Mouse (Mus musculus) kidney, embryonic 14.5 days (tissue): Measurements from ENCODE around the gene Rb1. TPM values are rescaled to one million over a fixed set of nuclear protein-coding genes. Genes with fewer than 3 reads are reported as not detected.
A peak's percentile ranks its signal among the peaks of the same experiment; 100 is the strongest.

Source experiments
- ATAC-seq: fragments of 200-750 bp; cut with Nextera tagmentation; 2 replicates; pipeline ENCODE4 v1.8.0; 2017; ENCODE audit warnings: moderate number of reproducible peaks, mild to moderate bottlenecking, moderate TSS enrichment, moderate library complexity; ENCODE audit not compliant: low FRiP score, low TSS enrichment
- H3K27ac ChIP-seq: fragments of 300-500 bp; sonication (generic); 2 replicates; pipeline ENCODE4 v1.5.1; 2014; ENCODE audit warnings: low read depth, mild to moderate bottlenecking, low read length, moderate library complexity, mixed read lengths
- H3K27me3 ChIP-seq: fragments of 300-500 bp; sonication (generic); 2 replicates; pipeline ENCODE4 v1.6.1; 2014; ENCODE audit warnings: mild to moderate bottlenecking, low read length; ENCODE audit not compliant: control insufficient read depth, insufficient read depth
- H3K36me3 ChIP-seq: fragments of 300-500 bp; sonication (generic); 2 replicates; pipeline ENCODE4 v1.6.1; 2014; ENCODE audit warnings: low read length, mixed read lengths; ENCODE audit not compliant: control insufficient read depth, insufficient read depth
- H3K4me1 ChIP-seq: fragments of 300-500 bp; sonication (generic); 2 replicates; pipeline ENCODE4 v1.6.1; 2014; ENCODE audit warnings: low read length, mixed read lengths; ENCODE audit not compliant: control insufficient read depth, insufficient read depth
- H3K4me2 ChIP-seq: fragments of 300-500 bp; sonication (generic); replicated peaks from 2 replicates; pipeline ENCODE4 v1.6.1; 2014; ENCODE audit warnings: low read depth, mild to moderate bottlenecking, low read length
- H3K4me3 ChIP-seq: fragments of 300-500 bp; sonication (generic); 2 replicates; pipeline ENCODE4 v1.5.1; 2014; ENCODE audit warnings: mild to moderate bottlenecking, low read length
- H3K9ac ChIP-seq: fragments of 300-500 bp; sonication (generic); 2 replicates; pipeline ENCODE4 v1.6.1; 2014; ENCODE audit warnings: low read depth, mild to moderate bottlenecking, low read length, moderate library complexity
- H3K9me3 ChIP-seq: fragments of 300-500 bp; sonication (generic); 2 replicates; pipeline ENCODE4 v1.6.1; 2016; ENCODE audit warnings: low read length; ENCODE audit not compliant: control insufficient read depth
- WGBS: fragments of 180-500 bp; shearing (Covaris S2); extraction: QIAGEN DNeasy Blood & Tissue Kit; methylation state at CpG from one replicate; pipeline ENCODE4 v1.1.7; 2014; 5-methylcytosine and 5-hydroxymethylcytosine counted together
- polyA plus RNA-seq: library from polyadenylated mRNA; unstranded; fragments of >200 nt; fragmentation: Nextera tagmentation; extraction: Ambion mirVana; gene quantifications from 2 replicates; pipeline ENCODE4 v1.2.1, GENCODE M21; 2014

Rb1 gene
- polyA plus RNA-seq, 1 experiment from 2014 or later, result 29.9 TPM

DNA sequence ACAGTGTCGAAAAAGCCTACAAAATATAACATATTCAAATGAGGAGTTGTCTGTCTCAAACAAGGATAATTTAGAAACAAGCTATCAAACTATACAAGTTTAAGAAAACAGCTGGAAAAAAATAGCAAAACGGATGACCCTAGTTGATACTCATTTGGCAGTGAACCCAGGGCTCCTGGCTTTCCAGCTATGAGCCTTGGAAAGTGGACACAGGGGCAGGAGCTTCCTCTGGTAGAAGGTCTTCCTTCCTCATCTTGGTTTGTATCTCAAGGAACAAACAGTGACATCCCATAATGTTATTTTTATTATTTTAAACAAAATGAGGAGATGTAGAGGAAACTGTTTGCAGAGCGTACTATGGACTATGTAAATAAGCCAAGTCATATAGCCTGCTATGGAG, 177.5 kb downstream of the Rb1 start:
- no peak for ATAC-seq
- no peak overlapping the region for H3K27ac ChIP-seq
- H3K4me3 ChIP-seq, result no peak overlapping the region
- no peaks in the 10 kb centered on the region; the same call in 1 of the 2 replicates for H3K9me3 ChIP-seq
- 90% methylated on average over 3 of the region's 3 CpGs for WGBS
- H3K9ac ChIP-seq, result no peak overlapping the region
- H3K4me1 ChIP-seq, result 0 out of 2 replicates have a peak, but pooled peaks cover 5% of the 10 kb centered on the region
- H3K27me3 ChIP-seq, result no peaks in the 10 kb centered on the region
- peaks cover 9% of the 10 kb centered on the region; the same call in 1 of the 2 replicates for H3K36me3 ChIP-seq
- no peak overlapping the region for H3K4me2 ChIP-seq

DNA sequence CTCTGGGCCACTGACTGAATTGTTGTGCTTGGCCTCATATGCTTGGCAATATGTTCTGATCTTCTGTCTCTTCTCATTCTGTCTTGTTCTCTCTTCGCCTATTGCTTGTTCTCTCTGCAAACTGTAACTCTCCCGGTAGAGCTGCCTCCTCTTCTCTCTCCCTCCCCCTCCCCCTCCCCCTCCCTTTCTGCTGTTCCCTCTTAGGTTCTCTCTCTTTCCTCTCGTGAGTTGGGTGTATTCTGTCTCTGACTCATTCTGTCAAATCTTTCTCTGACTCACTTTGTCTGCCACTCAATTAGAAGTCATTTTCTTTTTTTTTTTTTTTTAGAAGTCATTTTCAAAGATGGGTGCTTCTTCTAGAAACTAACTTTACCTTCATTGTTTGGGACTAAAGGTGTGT, 178.9 kb downstream of the Rb1 start:
- H3K36me3 ChIP-seq, result peaks cover 5% of the 10 kb centered on the region; the same call in 1 of the 2 replicates
- no peak overlapping the region for H3K4me2 ChIP-seq
- H3K27ac ChIP-seq, result no peak overlapping the region
- no peaks in the 10 kb centered on the region for H3K27me3 ChIP-seq
- no peak for ATAC-seq
- H3K9me3 ChIP-seq, result no peaks in the 10 kb centered on the region; the same call in 1 of the 2 replicates
- H3K4me1 ChIP-seq, result 0 out of 2 replicates have a peak, but pooled peaks cover 5% of the 10 kb centered on the region
- H3K9ac ChIP-seq, result no peak overlapping the region
- no peak overlapping the region for H3K4me3 ChIP-seq
- WGBS, result 67% methylated on average over 3 of the region's 3 CpGs

DNA sequence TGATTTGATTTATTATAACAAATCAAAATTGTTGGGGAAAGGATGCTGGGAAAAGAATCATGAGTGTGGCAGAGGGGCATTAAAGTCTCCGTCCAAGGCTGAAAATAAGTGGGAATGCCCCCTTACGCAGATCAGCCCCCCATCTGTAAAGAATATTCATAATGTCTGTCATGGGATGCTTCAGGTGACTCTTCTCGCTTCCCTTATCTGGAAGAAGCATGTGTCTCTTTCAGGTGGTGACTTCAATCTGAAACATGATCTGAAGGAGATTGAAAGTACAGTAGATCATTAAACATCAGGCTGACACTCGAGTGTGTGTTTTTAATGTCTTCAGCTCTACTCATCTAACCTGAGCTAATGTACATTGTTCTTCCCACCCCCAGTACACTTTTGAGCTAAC, 180.1 kb downstream of the Rb1 start:
- Histone ChIP-seq H3K27ac (no peak overlapping the region), H3K4me2 (no peak overlapping the region), H3K4me3 (no peak overlapping the region), H3K27me3 (no peaks in the 10 kb centered on the region), H3K9ac (no peak overlapping the region), H3K36me3 (peaks cover 2% of the 10 kb centered on the region; the same call in 1 of the 2 replicates), H3K4me1 (0 out of 2 replicates have a peak, but pooled peaks cover 5% of the 10 kb centered on the region), H3K9me3 (no peaks in the 10 kb centered on the region; the same call in 1 of the 2 replicates)
- WGBS, result 86% methylated on average over 4 of the region's 4 CpGs
- ATAC-seq, result no peak

DNA sequence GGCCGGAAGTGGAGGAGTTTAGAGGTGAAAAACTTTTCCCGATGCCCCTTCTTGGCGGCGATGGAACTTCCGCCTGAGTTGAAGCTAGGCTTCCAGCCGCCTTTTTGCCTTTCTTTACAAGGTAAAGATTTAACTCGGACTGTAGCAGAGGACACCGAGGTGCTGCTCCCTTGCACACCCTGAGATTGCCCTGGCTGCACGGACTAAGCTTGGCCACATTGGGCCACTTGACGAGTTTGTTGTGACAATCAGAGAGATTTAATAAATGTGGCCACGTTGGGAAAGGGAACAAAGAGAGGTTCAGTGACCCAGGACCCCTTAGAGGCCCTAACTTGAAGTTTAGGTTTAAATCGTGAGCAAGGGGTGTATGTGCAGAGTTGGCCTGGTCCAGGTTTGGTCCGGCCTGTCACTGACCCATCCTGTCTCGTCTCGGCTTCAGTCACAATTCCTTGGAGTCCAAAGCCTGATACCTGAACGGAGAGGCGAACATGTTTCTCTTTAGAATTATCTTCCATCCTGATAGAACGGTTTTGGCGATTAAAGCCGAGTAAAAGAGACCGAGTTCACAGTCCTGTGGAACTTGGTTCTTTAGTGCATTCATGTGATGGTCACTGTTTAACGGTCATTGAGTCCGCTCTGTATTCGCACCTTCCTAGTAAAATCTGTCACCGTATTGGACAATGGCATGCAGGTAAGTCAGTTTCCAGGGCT, 181.8 kb downstream of the Rb1 start:
- Histone ChIP-seq H3K36me3 (peaks cover 2% of the 10 kb centered on the region; the same call in 1 of the 2 replicates), H3K4me2 (peak overlapping the region; percentile 62), H3K27me3 (no peaks in the 10 kb centered on the region), H3K27ac (peak overlapping the region; percentile 100), H3K4me1 (0 out of 2 replicates have a peak, but pooled peaks cover 5% of the 10 kb centered on the region), H3K4me3 (peak overlapping the region; percentile 69), H3K9me3 (no peaks in the 10 kb centered on the region; the same call in 1 of the 2 replicates), H3K9ac (peak overlapping the region; percentile 94)
- ATAC-seq, result peak; percentile 9
- 33% methylated on average over 25 of the region's 25 CpGs for WGBS

DNA sequence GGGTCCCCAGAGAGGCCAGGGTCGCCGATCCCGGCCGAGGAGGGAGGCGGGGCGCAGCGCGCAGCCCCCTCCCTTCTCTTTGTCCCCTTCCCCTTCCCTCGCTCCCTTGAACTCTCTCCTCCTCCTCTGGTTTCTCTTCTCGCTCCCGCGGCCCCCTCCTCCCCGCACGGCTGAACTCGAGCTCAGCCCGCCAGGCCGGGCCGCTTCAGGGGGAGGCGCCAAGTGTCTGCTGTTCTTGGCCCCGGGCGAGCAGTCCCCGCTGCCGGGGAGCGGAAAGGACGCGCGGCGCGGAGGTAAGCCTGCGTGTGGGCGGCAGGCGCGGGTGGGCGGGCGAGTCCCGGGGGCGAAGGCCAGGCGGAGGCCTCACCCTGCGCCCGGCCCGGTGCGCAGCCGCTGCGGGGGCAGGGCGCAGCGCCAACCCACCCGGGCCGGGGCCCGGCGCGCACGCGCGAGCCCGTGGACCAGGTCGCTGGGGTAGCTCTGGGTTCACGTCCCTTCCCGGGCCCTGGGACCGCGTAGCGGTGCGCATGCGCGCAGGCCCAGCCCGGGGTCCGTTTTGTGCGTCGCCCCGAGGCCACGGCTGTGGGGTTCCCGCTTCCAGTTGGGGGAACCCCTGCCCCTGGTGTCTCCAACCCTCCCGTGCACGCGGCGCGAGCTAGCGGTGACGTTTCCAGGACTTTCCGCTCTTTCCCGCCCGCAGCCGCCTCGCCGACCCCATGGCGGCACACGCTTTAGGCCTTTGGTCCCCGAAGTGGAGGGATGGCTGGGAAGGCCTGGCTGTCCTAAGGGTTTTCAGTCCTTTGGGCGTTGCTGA, 182.5 kb downstream of the Rb1 start:
- H3K4me3 ChIP-seq, result peak overlapping the region; percentile 69
- peak overlapping the region; percentile 62 for H3K4me2 ChIP-seq
- peaks cover 2% of the 10 kb centered on the region; the same call in 1 of the 2 replicates for H3K36me3 ChIP-seq
- H3K4me1 ChIP-seq, result 0 out of 2 replicates have a peak, but pooled peaks cover 5% of the 10 kb centered on the region
- under 1% methylated on average over 52 of the region's 88 CpGs for WGBS
- no peaks in the 10 kb centered on the region for H3K27me3 ChIP-seq
- peak overlapping the region; percentile 94 for H3K9ac ChIP-seq
- H3K27ac ChIP-seq, result peak overlapping the region; percentile 100
- H3K9me3 ChIP-seq, result no peaks in the 10 kb centered on the region; the same call in 1 of the 2 replicates
- peak; percentile 94 for ATAC-seq

DNA sequence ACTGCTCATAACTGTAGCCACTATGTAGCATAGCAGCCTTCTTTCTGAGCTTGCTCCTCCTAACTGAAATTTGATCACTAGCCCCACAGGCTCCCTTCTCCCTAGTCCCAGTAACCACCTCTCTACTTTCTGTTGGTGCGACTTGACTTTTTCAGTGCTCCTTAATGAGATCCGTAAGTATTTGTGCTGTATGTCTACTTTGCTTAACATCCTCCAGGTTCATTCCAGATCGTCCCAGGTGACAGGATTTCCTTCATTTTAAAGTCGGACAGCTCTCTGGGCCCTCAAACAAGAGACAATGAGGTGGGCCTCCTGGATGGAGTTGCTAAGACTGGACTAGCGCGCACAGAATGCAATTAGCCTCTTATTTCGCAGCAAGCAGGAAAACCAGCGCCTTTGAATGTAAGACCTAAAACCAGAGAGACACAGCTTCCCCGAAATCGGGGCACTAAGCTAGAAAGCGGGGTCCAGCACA, 183.2 kb downstream of the Rb1 start:
- no peaks in the 10 kb centered on the region; the same call in 1 of the 2 replicates for H3K9me3 ChIP-seq
- H3K27me3 ChIP-seq, result no peaks in the 10 kb centered on the region
- WGBS, result under 1% methylated on average over 11 of the region's 11 CpGs
- peak overlapping the region; percentile 62 for H3K4me2 ChIP-seq
- 0 out of 2 replicates have a peak, but pooled peaks cover 5% of the 10 kb centered on the region for H3K4me1 ChIP-seq
- peak overlapping the region; percentile 69 for H3K4me3 ChIP-seq
- H3K36me3 ChIP-seq, result peaks cover 2% of the 10 kb centered on the region; the same call in 1 of the 2 replicates
- peak overlapping the region; percentile 94 for H3K9ac ChIP-seq
- peak; percentile 45 for ATAC-seq
- peak overlapping the region; percentile 100 for H3K27ac ChIP-seq

DNA sequence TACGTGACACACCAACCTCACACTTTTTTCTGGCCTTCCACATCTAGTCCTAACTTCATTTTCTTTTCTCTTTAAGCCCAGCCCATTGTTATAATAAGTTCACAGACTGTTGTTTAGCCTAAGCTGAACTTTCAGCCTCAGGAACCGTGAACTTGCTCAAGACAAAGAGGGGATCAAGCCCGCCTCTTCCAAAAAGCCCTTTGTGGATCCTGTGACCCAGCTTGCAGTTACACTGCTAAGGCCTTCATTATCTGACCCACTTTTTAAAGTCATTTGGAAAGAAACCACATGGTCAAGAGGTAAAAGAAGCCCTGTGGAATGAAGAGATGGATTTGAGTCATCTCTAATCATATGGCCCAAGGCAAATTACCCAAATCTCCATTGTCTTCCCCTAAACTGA, 183.8 kb downstream of the Rb1 start:
- Histone ChIP-seq H3K36me3 (no peaks in the 10 kb centered on the region; the same call in 1 of the 2 replicates), H3K4me3 (no peak overlapping the region), H3K27ac (peak overlapping the region; percentile 100; the same call in 1 of the 2 replicates), H3K27me3 (no peaks in the 10 kb centered on the region), H3K4me1 (0 out of 2 replicates have a peak, but pooled peaks cover 5% of the 10 kb centered on the region), H3K9ac (peak overlapping the region; percentile 94; the same call in 1 of the 2 replicates), H3K4me2 (peak overlapping the region; percentile 62), H3K9me3 (no peaks in the 10 kb centered on the region; the same call in 1 of the 2 replicates)
- WGBS, result 81% methylated on average over 3 of the region's 3 CpGs
- ATAC-seq, result no peak

DNA sequence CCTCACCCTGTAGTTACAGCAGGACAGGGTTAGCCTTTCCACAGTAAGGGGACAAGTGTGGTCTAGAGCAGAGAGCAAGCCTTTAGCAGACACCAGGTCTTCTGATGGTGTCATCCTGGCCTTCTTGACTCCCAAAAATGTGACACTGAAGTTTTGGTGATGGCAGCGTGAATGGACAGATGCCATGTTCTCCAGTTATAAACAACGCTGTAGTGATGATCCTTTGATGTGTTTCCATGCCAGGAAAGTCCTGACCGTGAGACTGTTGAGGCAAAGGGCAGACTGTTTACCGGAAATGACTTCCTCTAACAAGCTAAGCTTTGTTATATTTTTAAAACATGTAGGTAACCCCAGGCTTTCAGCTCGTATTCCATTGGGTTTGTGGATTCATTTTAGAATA, 185.8 kb downstream of the Rb1 start:
- no peaks in the 10 kb centered on the region for H3K9me3 ChIP-seq
- H3K4me3 ChIP-seq, result no peak overlapping the region
- H3K27ac ChIP-seq, result no peak overlapping the region
- H3K4me2 ChIP-seq, result no peak overlapping the region
- no peaks in the 10 kb centered on the region for H3K36me3 ChIP-seq
- no peak overlapping the region for H3K9ac ChIP-seq
- 49% methylated on average over 5 of the region's 5 CpGs for WGBS
- H3K4me1 ChIP-seq, result 0 out of 2 replicates have a peak, but pooled peaks cover 5% of the 10 kb centered on the region
- no peaks in the 10 kb centered on the region for H3K27me3 ChIP-seq
- no peak for ATAC-seq
